Mouse (Mus musculus) spleen, adult 12 weeks (tissue): ENCODE results near the gene Apod.
A peak's percentile ranks its signal among the peaks of the same experiment; 100 is the strongest.

Source experiments
- DNase-seq: peaks from one replicate; pipeline ENCODE4 v3.0.0; 2022; ENCODE audit warnings: low spot score

Gene Apod

DNA sequence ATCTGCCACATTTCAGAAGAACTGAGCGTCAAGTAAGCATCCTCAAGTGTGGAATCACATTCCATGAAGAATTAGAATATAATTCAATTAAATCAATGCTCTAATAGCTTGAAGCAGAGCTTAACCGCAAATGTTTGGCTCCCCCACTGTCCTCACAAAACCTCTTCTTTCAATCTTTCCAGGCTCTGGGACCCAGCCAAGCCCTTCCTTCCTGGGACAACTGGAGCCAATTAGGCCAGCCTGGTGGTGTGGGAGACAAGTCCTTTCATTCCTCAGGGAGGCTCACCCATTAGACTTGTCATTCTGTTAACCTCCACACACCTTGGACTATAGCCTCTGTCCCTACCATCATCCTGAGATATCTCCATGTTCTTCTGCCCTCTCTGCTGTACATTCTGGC lies 32.6 kb downstream of the Apod start:
- DNase-seq: no peak

DNA sequence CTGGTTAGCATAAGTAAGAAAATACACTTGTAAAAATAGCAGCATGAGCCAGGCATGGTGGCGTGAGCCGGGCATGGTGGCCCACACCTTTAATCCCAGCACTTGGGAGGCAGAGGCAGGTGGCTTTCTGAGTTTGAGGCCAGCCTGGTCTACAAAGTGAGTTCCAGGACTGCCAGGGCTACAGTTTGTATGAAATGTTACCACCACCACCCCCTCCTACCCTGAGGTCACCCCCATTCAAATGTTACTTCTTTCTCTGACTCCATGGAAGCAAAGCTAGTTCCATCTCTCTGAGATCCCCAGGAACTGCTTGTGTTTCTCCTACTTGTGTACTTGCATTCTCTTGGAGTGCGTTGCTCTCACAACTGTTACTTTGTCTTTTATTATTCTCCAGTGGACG lies 34.4 kb downstream of the Apod start:
- no peak for DNase-seq

DNA sequence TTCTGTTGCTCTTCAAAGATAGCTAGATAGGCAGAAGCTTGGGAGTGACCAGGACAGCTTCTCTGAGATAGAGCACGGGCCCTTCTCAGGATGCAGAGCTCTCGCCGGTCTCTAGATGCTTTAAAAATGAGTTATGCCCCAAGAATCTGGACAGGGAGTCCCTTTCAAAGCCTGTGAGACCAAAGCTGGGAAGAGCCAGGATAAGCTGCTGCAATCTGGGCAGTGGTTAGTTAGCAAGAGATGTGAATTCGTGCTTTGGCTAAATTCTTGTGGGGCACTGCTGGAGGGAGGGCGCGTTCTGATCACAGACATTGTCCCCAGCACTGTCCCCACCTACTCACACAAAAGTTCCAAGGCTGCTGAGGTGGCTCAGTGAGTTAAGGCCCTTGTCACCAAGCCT lies 36.0 kb downstream of the Apod start:
- DNase-seq: no peak

DNA sequence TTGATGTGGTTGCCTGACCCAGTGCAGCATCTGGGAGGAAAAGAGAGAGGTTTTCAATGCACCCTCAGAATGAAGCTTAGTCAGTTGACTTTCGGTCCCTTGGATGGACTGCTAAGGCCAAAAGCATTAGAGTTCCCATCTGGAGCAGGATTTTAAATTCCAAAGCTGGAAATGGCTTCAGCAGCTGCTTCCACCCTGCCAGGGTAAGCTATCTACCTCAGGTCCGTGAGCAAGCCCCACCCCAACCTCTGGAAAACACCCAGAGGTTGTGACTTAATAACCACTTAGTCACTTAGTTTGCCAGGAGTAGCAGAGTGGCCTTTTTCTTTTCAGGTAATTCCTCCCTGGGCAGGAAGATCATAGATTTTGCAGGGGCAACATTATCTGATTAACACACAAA lies 36.5 kb downstream of the Apod start:
- no peak for DNase-seq

DNA sequence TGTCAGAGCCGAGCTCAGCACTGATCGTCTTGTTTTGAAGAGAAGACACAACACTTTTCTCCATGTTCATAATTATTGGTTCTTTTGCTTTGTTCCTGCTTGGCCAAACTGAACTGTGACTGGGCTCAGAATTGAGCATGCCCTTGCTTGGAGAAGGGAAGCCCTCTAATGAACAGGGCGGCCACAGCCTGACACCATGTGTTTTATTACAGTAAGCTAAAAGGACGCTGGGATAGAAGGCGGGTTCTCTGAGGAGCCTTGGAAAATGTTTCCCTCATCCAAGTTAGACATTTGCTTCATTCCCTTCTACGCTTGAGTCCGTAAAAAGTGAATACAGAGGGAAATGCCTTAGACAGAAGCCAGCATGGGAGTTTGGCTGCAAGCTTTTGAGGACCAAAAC lies 37.6 kb downstream of the Apod start:
- DNase-seq: no peak

DNA sequence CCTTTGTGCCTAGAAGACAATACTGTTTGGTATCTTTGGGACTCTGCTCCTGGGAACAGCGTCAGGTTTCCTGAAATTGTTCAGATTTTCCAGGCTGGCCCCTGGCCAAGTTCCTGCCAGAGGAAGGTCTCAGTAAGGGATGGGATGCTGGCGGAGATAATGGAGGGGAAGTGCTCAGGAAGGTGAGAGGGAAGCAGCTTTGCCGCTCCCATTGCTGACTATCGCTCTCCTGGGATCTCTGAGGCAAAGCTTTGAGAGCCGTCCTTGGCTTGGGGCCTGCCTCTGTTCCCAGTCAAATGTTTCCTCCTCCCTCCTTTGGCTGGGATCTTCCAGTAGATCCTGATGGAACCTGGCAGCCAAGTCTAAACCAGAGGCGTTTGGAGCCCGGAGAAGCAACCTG lies 38.1 kb downstream of the Apod start:
- no peak for DNase-seq

DNA sequence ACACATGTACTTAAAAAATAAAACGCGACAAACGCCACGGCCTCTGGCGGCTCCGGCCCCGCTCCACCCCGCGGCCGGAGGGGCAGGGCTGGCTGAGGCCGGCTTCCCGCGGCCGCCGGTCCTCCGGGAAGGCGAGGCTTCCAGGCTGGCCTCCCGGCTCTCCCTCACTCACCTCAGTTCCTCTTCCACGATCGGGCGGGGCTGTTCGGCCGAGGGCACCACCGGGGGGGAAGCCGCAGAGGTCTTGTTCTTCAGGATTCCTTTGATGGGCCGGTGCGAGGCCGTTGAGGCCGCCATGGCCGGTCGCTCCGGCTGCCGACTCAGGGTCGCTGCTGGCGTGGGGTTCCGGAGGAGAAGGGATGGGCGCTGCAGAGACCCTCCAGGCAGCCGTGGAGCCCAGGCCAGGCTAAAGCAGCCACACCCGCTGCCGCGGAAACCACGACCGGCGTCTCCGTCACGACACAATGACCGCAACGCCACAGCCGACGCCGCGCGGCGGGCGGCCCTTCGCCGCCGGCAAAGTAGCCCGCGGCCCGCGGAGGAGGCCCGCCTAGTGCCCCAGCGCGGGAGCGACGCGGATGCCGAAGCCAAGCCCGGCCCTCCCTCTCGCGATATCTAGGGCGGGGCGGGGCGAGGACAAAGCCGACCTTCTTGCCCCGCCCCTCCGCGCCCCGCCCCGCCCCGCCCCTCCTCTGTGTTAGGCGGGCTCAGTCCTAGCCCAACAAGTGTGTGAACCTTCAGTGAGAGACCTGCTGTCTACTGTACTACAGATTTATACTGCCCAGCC lies 39.7 kb downstream of the Apod start, which contains the start of gene Ppp1r2:
Ppp1r2 (minus strand) TSS at position 604 of the 787 bp plus-strand sequence.
- DNase-seq: peak; percentile 83

DNA sequence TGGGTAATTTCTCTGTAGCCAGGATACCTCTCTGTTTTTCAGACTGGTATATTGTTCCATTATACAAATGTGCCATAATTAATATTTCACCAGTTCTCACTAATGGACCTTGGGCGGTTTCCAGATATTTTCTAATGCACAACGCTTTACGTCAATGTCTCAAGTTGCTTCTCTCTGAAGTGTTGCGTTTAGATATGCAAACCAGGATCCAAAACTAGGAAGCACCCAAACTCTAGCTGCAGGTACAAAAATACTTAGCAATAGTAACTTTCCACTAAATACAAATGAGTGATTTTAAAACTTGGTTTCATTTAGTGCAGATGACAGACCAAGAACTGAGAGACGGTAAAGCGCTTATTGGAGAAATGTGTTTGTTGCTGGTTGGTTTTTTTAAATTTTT lies 40.5 kb downstream of the Apod start:
- DNase-seq: no peak

DNA sequence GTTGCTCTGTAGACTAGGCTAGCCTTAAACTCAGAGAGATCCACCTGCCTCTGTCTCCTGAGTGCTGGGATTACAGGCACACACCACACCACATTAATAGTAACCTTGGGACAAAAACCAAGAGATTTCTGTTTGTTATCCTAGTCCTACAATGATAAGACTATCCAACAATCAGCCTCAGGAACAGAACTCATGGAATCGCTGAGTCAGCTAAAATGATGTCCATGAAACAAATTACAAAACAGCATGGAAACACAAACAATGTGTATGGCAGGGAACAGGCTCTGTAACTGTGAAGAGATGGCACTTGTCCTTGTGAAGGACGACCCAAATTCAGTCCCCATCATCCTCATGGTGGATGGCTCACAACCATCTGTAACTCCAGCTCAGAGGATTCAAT lies 47.9 kb downstream of the Apod start:
- no peak for DNase-seq

DNA sequence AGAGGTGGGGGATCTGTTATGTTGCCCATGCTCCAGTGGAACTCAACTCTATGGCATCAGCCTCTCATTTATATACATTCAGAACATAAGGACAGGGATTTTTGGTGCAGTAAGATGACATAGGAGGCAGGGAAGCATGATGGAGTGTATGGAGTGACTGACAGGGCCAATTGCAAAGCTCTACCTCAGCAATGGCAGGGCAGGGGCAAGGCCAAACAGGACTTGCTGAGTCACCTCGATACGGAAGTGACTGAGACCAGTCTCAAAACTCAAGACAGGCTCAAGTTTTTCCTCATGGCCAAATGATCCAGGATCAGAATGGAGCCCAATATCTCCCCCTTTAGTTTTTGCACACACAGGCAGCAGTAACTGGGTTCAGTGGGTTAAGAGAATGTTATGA lies 58.5 kb downstream of the Apod start:
- no peak for DNase-seq

DNA sequence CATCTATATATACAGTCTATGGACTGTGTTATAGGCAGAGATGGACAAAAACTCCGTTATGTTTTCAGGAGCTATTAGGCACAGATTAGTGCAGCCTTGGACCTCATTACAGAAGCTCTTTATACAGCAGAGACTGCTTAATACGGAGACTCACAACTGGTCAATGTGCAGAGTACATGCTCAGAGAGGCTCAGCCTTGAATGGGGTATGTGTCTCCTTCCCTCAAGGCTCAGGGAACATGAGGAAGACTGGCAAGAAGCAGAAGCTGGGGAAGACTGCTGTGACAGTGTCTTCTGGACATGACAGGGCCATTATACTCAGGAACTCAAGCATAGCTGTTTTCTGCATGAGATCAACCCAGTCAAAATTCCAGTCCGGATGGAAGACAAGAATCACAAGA lies 58.9 kb downstream of the Apod start:
- no peak for DNase-seq

DNA sequence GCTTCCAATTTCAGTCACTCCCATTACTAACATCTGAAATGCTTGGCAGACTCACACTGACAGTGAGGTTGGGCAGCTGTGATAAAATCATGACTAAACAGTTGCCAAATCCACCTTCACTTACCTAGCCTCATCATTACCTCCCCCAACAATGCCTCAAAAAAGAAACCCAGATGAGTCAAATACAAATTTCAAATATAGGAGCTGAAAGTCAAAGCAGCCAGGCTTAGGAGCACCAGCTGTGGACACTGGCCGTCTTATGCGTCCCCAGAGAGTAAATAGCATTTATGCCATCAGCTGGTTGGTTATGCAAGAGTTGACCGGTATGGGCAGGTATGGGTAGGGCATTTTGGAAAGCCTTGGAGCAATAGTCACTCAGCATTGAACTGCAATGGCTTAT lies 65.2 kb downstream of the Apod start:
- DNase-seq: no peak

DNA sequence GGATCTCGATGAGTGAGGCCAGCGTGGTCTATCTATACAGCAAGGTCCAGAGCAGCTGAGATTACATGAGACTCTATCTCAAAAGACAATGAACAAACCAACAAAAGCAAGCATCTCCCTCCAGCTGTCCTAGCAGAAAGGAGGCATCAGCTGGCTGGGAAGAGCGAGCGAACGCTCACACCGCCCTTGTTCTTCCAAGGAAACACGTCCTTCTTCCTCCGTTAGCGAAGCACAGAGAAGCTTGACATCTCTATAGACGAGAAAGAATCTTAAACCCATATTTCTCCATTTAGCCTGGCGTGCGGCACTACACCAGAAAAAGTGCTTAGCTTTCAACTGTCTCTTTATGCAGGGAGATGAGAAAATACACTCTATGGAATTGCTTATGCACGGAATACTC lies 65.9 kb downstream of the Apod start:
- DNase-seq: no peak

DNA sequence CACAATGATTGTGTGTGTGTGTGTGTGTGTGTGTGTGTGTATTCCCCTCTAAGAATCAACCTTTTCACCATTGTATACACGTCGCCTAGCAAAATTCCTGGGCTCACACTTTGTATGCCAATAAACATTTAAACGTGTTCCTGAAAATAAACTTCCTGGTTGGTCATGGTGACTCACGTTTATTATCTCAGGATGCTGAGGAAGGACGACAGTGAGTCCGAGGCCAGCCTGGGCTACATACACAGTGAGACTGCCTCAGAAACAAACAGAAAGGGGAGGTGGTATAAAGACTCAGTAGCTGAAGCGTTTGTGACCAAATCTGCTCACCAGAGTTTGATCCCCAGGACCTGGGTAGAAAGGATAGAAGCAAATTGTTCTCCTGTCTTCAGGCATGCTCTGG lies 67.2 kb downstream of the Apod start:
- DNase-seq: no peak
